Mouse (Mus musculus): ENCODE measurements around the gene Olfr672. TPM values are rescaled to one million over a fixed set of nuclear protein-coding genes. Genes with fewer than 3 reads are reported as not detected.

The Olfr672 gene
- polyA plus RNA-seq (2021; fragmentation: Nextera tagmentation): not detected in 2 replicates
- long read RNA-seq, experiment 1: 0 reads
- long read RNA-seq, experiment 2: 0 reads

DNA sequence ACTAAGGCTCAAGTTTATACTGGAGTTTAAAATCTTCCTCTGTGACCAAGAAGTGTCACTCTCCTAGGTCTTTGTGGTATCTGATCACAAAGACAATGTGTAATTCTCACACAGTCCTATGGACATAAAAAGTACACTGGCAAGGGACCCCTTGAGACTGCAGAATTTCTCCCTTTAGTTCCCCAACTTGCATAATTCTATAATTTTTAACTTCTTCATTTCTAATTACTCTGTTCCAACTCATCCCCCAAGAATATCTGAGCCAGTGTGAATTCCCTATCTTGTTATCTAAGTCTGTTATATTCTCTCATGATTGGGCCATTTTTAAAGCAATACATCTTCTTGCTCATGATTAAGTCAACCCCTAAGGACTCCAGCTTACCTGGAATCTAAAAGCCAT lies at the start of gene Olfr672:
TSS of gene Olfr672 (minus strand) at position 101 of the 400 bp plus-strand sequence.

DNA sequence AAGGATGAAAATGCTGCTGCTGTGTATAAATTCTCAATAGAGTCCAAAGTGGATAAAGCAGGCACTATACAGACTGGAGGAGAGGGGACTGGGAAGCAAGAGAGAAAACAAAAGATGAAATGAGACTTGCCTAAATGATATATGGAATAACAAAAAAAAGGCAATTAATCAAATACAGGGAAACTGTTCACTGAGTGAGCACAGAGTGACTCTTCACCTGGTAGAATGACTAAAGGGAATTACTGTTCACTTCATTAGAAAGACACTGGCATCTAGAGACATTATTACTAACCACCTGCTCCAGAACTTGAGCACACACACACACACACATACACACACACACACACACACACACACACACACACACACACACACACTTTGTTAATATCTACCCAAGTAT lies 30.6 kb upstream of the Olfr672 start, which contains the start of gene Olfr676:
TSS of gene Olfr676 (plus strand) at position 301 of the 400 bp plus-strand sequence.

DNA sequence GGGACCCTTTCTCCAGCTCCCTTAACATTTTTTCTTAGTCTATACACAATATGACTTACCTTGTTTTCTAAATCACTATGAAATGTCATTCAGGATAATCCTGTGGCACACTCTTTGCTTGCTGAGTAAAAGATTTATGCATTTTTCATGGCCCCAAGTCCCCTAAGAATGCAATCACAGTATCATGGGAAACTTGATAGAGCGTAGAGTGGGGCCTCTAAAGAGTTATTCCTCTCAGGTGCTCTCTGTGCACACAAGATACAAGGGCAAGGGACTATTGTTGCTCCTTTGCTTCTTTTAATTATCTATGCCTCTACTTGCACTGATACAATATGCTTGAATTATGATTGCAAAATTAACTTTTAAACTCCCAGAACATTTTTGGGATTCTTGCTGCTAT lies 26.5 kb upstream of the Olfr672 start, which contains the start of gene Olfr675:
TSS of gene Olfr675 (minus strand) at position 101 of the 400 bp plus-strand sequence.

DNA sequence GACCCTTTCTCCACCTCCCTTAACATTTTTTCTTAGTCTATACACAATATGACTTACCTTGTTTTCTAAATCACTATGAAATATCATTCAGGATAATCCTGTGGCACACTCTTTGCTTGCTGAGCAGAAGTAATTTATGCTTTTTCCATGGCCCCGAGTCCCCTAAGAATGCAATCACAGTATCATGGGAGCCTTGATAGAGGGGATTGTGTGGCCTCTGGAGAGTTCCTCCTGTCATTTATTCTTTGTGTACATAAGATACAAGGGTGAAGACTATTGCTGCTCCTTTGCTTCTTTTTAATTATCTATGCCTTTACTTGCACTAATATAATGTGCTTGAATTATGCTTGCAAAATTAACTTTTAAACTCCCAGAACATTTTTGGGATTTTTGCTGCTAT lies 22.8 kb downstream of the Olfr672 start, which contains the start of gene Olfr671:
TSS of gene Olfr671 (minus strand) at position 101 of the 400 bp plus-strand sequence.

DNA sequence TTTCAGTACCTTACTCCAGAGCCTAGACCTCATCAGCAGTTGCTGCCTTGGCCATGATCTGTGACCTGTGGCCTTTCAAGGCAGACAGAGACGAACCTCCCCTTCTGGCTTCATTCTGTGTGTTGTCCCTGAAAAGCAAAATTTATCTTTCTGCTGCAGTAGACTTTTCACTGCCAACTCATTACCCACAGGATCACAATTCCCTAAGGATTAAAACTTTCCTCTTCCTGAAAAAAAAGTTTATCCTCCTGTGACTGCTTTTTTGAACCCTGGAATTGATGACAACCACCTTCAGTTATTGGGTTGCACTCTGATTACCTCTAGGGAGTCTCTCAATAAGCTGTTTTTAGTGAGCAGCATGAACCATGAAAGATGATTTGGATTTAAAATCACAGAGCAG lies 39.3 kb downstream of the Olfr672 start, which contains the start of gene Olfr670:
TSS of gene Olfr670 (minus strand) at position 101 of the 400 bp plus-strand sequence.

Other genes starting within 250 kb of the Olfr672 start
- not detected in 2 replicates for gene Usp17le, start 224.6 kb downstream of the Olfr672 start, polyA plus RNA-seq (2021; fragmentation: Nextera tagmentation)
- gene Usp17lb, start 159.4 kb downstream of the Olfr672 start, polyA plus RNA-seq (2021; fragmentation: Nextera tagmentation): not detected in 2 replicates
- gene Usp17la, start 145.0 kb downstream of the Olfr672 start, polyA plus RNA-seq (2021; fragmentation: Nextera tagmentation): not detected in 2 replicates
- not detected in 2 replicates for gene Olfr665, start 124.0 kb downstream of the Olfr672 start, polyA plus RNA-seq (2021; fragmentation: Nextera tagmentation)
- gene Olfr666, start 106.1 kb downstream of the Olfr672 start, polyA plus RNA-seq (2021; fragmentation: Nextera tagmentation): not detected in 2 replicates
- gene Olfr667, start 80.5 kb downstream of the Olfr672 start, polyA plus RNA-seq (2021; fragmentation: Nextera tagmentation): not detected in 2 replicates
- gene Olfr668, start 74.0 kb downstream of the Olfr672 start, polyA plus RNA-seq (2021; fragmentation: Nextera tagmentation): not detected in 2 replicates
- not detected in 2 replicates for gene Olfr669, start 67.8 kb downstream of the Olfr672 start, polyA plus RNA-seq (2021; fragmentation: Nextera tagmentation)
- gene Olfr670, start 39.4 kb downstream of the Olfr672 start, polyA plus RNA-seq (2021; fragmentation: Nextera tagmentation): not detected in 2 replicates
- gene Olfr671, start 22.9 kb downstream of the Olfr672 start, polyA plus RNA-seq (2021; fragmentation: Nextera tagmentation): not detected in 2 replicates
- gene Olfr675, start 26.4 kb upstream of the Olfr672 start, polyA plus RNA-seq (2021; fragmentation: Nextera tagmentation): not detected in 2 replicates
- gene Olfr676, start 30.7 kb upstream of the Olfr672 start, polyA plus RNA-seq (2021; fragmentation: Nextera tagmentation): not detected in 2 replicates
- not detected in 2 replicates for gene Olfr677, start 49.3 kb upstream of the Olfr672 start, polyA plus RNA-seq (2021; fragmentation: Nextera tagmentation)
- gene Olfr678, start 62.4 kb upstream of the Olfr672 start, polyA plus RNA-seq (2021; fragmentation: Nextera tagmentation): not detected in 2 replicates
- not detected in 2 replicates for gene Olfr679, start 79.2 kb upstream of the Olfr672 start, polyA plus RNA-seq (2021; fragmentation: Nextera tagmentation)
- not detected in 2 replicates for gene Olfr680-ps1, start 90.8 kb upstream of the Olfr672 start, polyA plus RNA-seq (2021; fragmentation: Nextera tagmentation)
- gene Olfr681, start 114.8 kb upstream of the Olfr672 start, polyA plus RNA-seq (2021; fragmentation: Nextera tagmentation): not detected in 2 replicates
- not detected in 2 replicates for gene Olfr683, start 145.0 kb upstream of the Olfr672 start, polyA plus RNA-seq (2021; fragmentation: Nextera tagmentation)
- not detected in 2 replicates for gene Olfr684, start 161.6 kb upstream of the Olfr672 start, polyA plus RNA-seq (2021; fragmentation: Nextera tagmentation)
- not detected in 2 replicates for gene Olfr685, start 184.0 kb upstream of the Olfr672 start, polyA plus RNA-seq (2021; fragmentation: Nextera tagmentation)
- not detected in 2 replicates for gene Olfr686, start 205.5 kb upstream of the Olfr672 start, polyA plus RNA-seq (2021; fragmentation: Nextera tagmentation)